In genomic region chr14:106365624-106366118, GRCm38 (mm10) we compare ENCODE assay signal across 13 mouse cellular contexts.
DNase-seq lines count a peak whose midpoint lies in the region; ATAC-seq lines count a peak whose summit lies in the region.
"Had no signal": no experiment of that assay in that cellular context is flagged by ENCODE, and none has a peak within 500 bp of the region (broad histone marks: within the 10 kb centered on the region; RNA-seq: fewer than 3 reads in every experiment).

No protein-coding gene starts in this region.

- no peak overlapping the region for H3K4me2 ChIP-seq in kidney, embryonic 15.5 days
- no peak overlapping the region for H3K4me2 ChIP-seq in embryonic facial prominence, embryonic 11.5 days (ENCODE audit: low read depth, low read length)
- peak overlapping the region; percentile 30 for H3K4me2 ChIP-seq in limb, embryonic 13.5 days (replicated peaks)

- no peak overlapping the region for H3K9ac ChIP-seq in kidney, embryonic 15.5 days
- no peak overlapping the region for H3K9ac ChIP-seq in embryonic facial prominence, embryonic 11.5 days (replicated peaks; ENCODE audit: low read length)
- no peak overlapping the region for H3K9ac ChIP-seq in limb, embryonic 13.5 days

- 27% methylated on average over 3 of the region's 3 CpGs for WGBS in kidney, embryonic 15.5 days
- 24% methylated on average over 3 of the region's 3 CpGs for WGBS in embryonic facial prominence, embryonic 11.5 days
- 15% methylated on average over 3 of the region's 3 CpGs for WGBS in limb, embryonic 13.5 days

- DNase-seq in gastrocnemius, postnatal 25 days = peak; percentile 12
- no peak for DNase-seq in gastrocnemius, postnatal 14 days
- DNase-seq in kidney, adult 18-20 months = no peak
- peak; percentile 45 for DNase-seq in embryonic facial prominence, embryonic 11.5 days (ENCODE audit: low spot score)
- DNase-seq in left cerebral cortex, adult 18-20 months (ENCODE audit: low spot score in 2 of 2) = no peak
- no peak for DNase-seq in thymus, postnatal 25 days
- DNase-seq: cerebellum, adult 11 months; lung, adult 2 months; thymus, postnatal 4 days had no signal

- ATAC-seq in kidney, embryonic 15.5 days (replicated peaks; ENCODE audit: low FRiP score) = peak; percentile 36; the same call in 1 of the 2 replicates
- ATAC-seq in embryonic facial prominence, embryonic 11.5 days (replicated peaks; ENCODE audit: insufficient number of reproducible peaks, low FRiP score, low TSS enrichment, low read depth) = no peak
- ATAC-seq in limb, embryonic 13.5 days (ENCODE audit: low FRiP score, low read depth) = peak; percentile 82

- no peaks in the 10 kb centered on the region for H3K36me3 ChIP-seq in kidney, embryonic 15.5 days
- H3K36me3 ChIP-seq in embryonic facial prominence, embryonic 11.5 days (replicated peaks; ENCODE audit: control insufficient read depth, insufficient read depth, low read depth, low read length) = no peaks in the 10 kb centered on the region
- H3K36me3 ChIP-seq in limb, embryonic 13.5 days = no peaks in the 10 kb centered on the region
- H3K36me3 ChIP-seq: G1E; hindbrain, embryonic 10.5 days had no signal

- no peak overlapping the region for H3K4me3 ChIP-seq in kidney, embryonic 15.5 days (replicated peaks)
- H3K4me3 ChIP-seq in embryonic facial prominence, embryonic 11.5 days (ENCODE audit: low read depth, low read length) = no peak overlapping the region
- no peak overlapping the region for H3K4me3 ChIP-seq in limb, embryonic 13.5 days
- H3K4me3 ChIP-seq: hindbrain, embryonic 10.5 days had no signal

- H3K9me3 ChIP-seq in kidney, embryonic 15.5 days (replicated peaks) = no peaks in the 10 kb centered on the region
- no peaks in the 10 kb centered on the region for H3K9me3 ChIP-seq in embryonic facial prominence, embryonic 11.5 days (replicated peaks; ENCODE audit: control insufficient read depth, low read length)
- H3K9me3 ChIP-seq in limb, embryonic 13.5 days = no peaks in the 10 kb centered on the region
- H3K9me3 ChIP-seq: hindbrain, embryonic 10.5 days had no signal

- H3K27ac ChIP-seq in kidney, embryonic 15.5 days = peak overlapping the region; percentile 9; the same call in 1 of the 2 replicates
- no peak overlapping the region for H3K27ac ChIP-seq in embryonic facial prominence, embryonic 11.5 days (replicated peaks; ENCODE audit: low read depth, low read length)
- peak overlapping the region; percentile 28; the same call in 1 of the 2 replicates for H3K27ac ChIP-seq in limb, embryonic 13.5 days
- H3K27ac ChIP-seq: hindbrain, embryonic 10.5 days had no signal

- H3K4me1 ChIP-seq in kidney, embryonic 15.5 days = 0 out of 2 replicates have a peak, but pooled peaks cover 7% of the 10 kb centered on the region
- H3K4me1 ChIP-seq in embryonic facial prominence, embryonic 11.5 days (ENCODE audit: control insufficient read depth, insufficient read depth, low read length) = no peaks in the 10 kb centered on the region
- H3K4me1 ChIP-seq in limb, embryonic 13.5 days = peaks cover 14% of the 10 kb centered on the region
- H3K4me1 ChIP-seq: hindbrain, embryonic 10.5 days had no signal

- no peaks in the 10 kb centered on the region for H3K27me3 ChIP-seq in kidney, embryonic 15.5 days
- H3K27me3 ChIP-seq in embryonic facial prominence, embryonic 11.5 days (ENCODE audit: control insufficient read depth, insufficient read depth, low read length) = no peaks in the 10 kb centered on the region
- H3K27me3 ChIP-seq in limb, embryonic 13.5 days = no peaks in the 10 kb centered on the region

- intact Hi-C loops in gastrocnemius, postnatal 14 days (cut with DNase I; ENCODE audit: low total_unique reads) = no loop called here

Comparison
In these comparisons a context has a peak if more than half of its experiments do, and no peak if none do; other contexts are left out.
1. DNase-seq: peak in gastrocnemius, postnatal 25 days (single experiment) and embryonic facial prominence, embryonic 11.5 days (single experiment); none in gastrocnemius, postnatal 14 days (single experiment), kidney, adult 18-20 months (single experiment), left cerebral cortex, adult 18-20 months (0 of 2) and thymus, postnatal 25 days (single experiment).